Mouse (Mus musculus) adipose tissue, adult 10 weeks (tissue): ENCODE results near the gene Cnppd1. TPM values are rescaled to one million over a fixed set of nuclear protein-coding genes. Genes with fewer than 3 reads are reported as not detected.

ENCODE experiments used
- polyA plus RNA-seq: library from polyadenylated mRNA; stranded (reverse); fragments of 350-450 nt; fragmentation: Illumina TruSeq; extraction: RNeasy Lipid Tissue Mini Kit (QIAGEN cat#74804); gene quantifications from one replicate; pipeline ENCODE4 v1.2.3, GENCODE M21; 2014; ENCODE audit warnings: low read depth, low replicate concordance

The Cnppd1 gene
- 44.8 TPM for polyA plus RNA-seq

DNA sequence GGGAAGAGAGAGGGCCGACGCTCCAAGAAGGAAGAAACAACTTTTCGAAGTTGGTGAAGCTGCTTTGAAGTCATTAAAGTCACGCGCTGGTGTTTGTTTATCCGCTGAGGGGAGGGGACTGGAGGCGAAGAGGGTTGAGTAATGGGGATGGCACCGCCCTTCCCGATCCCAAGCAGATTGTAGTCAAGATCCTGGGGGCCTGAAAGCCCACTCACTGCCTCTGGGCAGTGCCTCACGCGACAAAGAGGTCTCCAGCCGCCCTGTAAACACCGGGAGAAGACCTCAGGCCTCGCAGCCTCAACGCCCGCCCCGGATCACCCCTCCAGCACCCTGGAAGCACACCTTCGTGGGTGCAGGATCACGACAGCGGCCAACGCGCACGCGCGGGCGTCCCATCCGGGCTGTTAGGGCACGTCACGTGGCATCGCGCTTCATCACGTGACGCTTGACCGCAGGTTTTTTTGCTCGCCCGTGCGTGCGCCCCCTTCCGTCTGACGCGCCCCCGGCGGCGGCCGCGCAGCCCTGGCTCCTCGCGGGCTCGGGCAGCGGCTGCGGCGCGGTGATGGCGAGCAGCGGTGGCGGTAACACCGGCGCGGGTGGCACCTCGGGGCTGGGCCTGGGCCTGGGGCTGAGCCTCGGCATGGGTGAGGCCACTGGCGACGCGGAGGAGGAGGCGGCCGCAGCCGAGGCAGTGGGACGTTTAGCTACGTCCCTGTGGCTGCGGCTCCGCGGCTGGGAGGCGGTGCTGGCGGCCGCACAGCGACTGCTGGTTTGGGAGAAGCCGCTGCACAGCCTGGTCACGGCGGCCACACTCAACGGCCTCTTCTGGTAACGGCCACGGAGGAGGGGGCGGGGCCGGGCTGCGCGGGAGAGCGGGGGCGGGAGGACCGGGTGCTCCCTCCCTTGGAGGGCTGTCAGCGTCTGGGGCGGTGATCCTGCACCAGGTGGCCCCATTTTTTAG, at the start of gene Cnppd1, which contains the start of gene Retreg2:
Gene Cnppd1, minus strand, starts transcription at position 411 of the 961 bp plus-strand sequence.
Gene Retreg2, plus strand, starts transcription at position 478 of the 961 bp plus-strand sequence.

GRCm38 (mm10) chr1:75191622-75192402, 49.3 kb upstream of the Cnppd1 start, which contains the start of the genes Ankzf1 and Atg9a:
Gene Ankzf1, plus strand, starts transcription at chr1:75192151.
Gene Atg9a, minus strand, starts transcription at chr1:75192196.

GRCm38 (mm10) chr1:75180105-75180590, 37.6 kb upstream of the Cnppd1 start, which contains the start of gene Abcb6:
Gene Abcb6, minus strand, starts transcription at chr1:75180392.

DNA sequence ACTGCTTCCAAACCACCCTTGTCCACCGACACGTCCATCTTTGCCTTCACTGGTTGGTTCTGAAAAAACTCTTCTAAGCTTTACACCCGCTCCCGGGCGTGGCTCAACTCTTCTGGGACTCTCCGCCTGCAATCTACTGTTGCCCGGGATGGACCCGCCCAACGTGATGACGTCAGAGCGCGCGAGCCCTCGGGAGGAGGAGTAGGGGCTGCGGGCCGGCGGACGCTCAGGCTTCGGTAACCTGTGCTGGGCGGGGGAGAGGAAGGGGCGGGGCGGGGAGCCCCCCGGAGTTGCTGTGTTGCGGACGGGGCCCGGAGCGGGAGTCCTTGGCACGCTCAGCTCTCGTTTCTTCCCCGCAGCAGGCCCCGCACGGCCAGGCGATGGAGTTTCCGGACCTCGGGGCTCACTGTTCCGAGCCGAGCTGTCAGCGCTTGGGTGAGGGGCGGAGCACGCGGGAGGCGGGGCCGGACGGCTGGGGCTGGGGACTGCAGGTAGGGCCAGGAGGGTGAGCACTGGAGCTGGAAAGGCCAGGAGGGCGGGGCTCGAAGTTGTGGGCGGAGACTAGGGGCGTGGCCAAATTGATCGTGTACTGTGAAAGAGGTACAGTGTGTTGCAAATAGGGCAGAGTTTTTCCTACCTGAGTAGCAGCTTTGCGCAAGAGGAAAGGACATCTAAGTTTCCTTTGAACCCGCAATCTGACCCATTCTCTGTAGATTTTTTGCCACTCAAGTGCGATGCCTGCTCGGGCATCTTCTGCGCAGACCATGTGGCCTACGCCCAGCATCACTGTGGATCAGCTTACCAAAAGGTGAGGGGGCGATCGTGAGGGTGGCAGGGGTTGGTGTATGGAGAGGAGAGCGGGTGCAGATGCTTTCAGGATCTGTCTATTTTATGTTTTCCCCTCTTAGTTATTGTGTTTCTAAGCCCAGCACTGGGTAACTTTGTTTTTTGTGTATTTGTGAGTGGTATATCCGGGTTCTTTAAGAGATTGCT, 26.3 kb upstream of the Cnppd1 start, which contains the start of gene Zfand2b:
Gene Zfand2b, plus strand, starts transcription at position 175 of the 993 bp plus-strand sequence.

DNA sequence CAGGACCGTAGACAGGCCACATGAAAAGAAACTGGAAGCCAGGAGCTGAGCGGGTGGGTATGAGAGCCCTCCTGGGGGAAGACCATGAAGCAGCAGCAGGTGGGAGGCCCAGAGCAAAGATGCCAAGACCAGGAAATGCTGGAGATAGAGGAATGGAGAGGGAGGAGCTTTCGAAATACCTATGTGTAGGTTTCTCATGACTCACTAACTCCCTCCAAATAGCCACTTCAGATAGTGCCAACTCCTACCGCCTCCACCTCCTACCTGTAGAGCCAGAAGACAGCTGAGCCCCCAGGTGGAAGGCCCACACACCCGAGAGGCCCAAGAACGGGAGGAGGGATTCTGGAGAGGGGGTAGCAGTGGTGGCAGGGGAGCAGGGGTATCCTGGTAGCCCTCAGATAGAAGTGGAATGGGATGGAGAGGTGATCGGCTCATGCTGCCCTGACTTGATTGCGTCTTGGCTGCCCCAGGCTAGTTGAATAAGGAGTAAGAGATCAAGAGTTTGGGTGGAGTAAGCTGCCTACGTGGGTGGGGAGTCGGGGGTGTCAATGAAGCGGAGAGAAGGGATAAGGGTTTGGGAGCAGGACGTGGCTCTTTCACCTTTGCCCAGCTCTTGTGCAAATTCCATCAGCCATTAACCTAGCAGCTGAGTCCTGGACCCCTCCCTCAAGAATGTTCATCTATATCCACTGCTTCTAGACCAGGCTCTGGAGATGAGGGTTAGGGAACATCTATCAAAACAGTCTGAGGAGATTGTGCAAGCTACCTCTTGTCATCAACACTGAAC, 8.9 kb downstream of the Cnppd1 start, which contains the start of gene Slc23a3:
Gene Slc23a3, minus strand, starts transcription at position 470 of the 787 bp plus-strand sequence.

DNA sequence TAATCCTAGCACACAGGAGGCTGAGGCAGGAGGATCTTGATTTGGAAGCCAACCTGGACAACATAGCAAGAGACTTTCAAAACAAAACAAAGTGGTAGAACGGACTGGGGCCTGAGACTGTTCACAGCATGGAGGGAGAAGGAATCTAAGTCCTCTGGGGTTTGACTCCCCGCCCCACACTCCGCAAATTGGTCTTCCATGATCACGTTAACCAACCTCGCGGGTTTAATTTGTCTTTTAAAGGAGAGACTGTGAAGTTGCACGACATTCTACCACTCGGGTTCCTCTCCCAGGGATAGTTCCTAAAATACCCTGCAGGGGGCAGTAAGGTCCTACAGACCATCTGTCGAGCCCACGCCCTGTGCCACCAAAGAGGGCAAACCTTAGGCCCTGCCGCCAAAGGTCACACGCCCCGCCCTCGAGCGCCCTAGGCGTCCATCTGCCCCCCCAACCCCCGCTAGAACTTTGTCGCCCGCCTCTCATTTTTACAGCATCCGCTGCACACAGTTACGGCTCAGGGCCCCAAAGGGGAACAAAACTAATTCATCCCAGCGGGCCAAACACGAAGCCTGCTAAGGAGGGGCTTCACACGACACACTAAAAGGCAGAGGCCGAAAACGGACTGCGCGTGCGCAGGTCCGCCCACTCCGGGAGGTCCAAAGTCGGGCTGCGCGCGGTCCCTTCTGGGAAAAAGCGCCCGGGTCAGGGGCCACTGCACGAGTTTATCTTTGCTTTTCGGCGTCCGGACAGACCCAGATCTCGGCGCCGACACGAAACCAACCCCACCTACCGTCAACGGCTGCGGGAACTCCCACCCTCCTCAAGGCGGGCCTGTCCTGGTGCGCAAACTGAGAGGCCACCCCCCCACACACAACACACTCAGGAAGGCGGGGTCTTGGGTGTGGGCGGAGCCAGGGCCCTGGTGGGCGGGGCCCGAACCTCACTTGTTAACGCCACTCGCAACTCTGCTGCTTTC, 17.9 kb downstream of the Cnppd1 start, which contains the start of gene Nhej1:
Gene Nhej1, minus strand, starts transcription at position 855 of the 976 bp plus-strand sequence.

Other genes starting within 250 kb of the Cnppd1 start
- 1.1 TPM for gene Cryba2, start 249.6 kb downstream of the Cnppd1 start, polyA plus RNA-seq
- gene Cfap65, start 207.1 kb downstream of the Cnppd1 start, polyA plus RNA-seq = 8.1 TPM
- gene Ihh, start 191.0 kb downstream of the Cnppd1 start, polyA plus RNA-seq = 6.5 TPM
- gene Nhej1, start 17.5 kb downstream of the Cnppd1 start, polyA plus RNA-seq = 4.7 TPM
- 0.62 TPM for gene Slc23a3, start 8.8 kb downstream of the Cnppd1 start, polyA plus RNA-seq
- gene Retreg2, start 67 bp upstream of the Cnppd1 start, polyA plus RNA-seq = 64.7 TPM
- 24.0 TPM for gene Zfand2b, start 25.9 kb upstream of the Cnppd1 start, polyA plus RNA-seq
- gene Abcb6, start 37.7 kb upstream of the Cnppd1 start, polyA plus RNA-seq = 17.0 TPM
- 26.4 TPM for gene Ankzf1, start 49.4 kb upstream of the Cnppd1 start, polyA plus RNA-seq
- 26.4 TPM for gene Atg9a, start 49.5 kb upstream of the Cnppd1 start, polyA plus RNA-seq
- 40.7 TPM for gene Glb1l, start 68.1 kb upstream of the Cnppd1 start, polyA plus RNA-seq
- gene Stk16, start 68.1 kb upstream of the Cnppd1 start, polyA plus RNA-seq = 100 TPM
- 55.1 TPM for gene Tuba4a, start 77.2 kb upstream of the Cnppd1 start, polyA plus RNA-seq
- not detected for gene A630095N17Rik, start 89.4 kb upstream of the Cnppd1 start, polyA plus RNA-seq
- 54.8 TPM for gene Dnajb2, start 93.7 kb upstream of the Cnppd1 start, polyA plus RNA-seq
- 0.16 TPM for gene Ptprn, start 121.8 kb upstream of the Cnppd1 start, polyA plus RNA-seq
- not detected for gene Resp18, start 135.7 kb upstream of the Cnppd1 start, polyA plus RNA-seq
- gene Dnpep, start 175.3 kb upstream of the Cnppd1 start, polyA plus RNA-seq = 85.7 TPM
- gene Des, start 217.6 kb upstream of the Cnppd1 start, polyA plus RNA-seq = 40.0 TPM
- 9.7 TPM for gene Speg, start 232.6 kb upstream of the Cnppd1 start, polyA plus RNA-seq